Comparison of ENCODE assay signal across 17 mouse cellular contexts in the genomic region with DNA sequence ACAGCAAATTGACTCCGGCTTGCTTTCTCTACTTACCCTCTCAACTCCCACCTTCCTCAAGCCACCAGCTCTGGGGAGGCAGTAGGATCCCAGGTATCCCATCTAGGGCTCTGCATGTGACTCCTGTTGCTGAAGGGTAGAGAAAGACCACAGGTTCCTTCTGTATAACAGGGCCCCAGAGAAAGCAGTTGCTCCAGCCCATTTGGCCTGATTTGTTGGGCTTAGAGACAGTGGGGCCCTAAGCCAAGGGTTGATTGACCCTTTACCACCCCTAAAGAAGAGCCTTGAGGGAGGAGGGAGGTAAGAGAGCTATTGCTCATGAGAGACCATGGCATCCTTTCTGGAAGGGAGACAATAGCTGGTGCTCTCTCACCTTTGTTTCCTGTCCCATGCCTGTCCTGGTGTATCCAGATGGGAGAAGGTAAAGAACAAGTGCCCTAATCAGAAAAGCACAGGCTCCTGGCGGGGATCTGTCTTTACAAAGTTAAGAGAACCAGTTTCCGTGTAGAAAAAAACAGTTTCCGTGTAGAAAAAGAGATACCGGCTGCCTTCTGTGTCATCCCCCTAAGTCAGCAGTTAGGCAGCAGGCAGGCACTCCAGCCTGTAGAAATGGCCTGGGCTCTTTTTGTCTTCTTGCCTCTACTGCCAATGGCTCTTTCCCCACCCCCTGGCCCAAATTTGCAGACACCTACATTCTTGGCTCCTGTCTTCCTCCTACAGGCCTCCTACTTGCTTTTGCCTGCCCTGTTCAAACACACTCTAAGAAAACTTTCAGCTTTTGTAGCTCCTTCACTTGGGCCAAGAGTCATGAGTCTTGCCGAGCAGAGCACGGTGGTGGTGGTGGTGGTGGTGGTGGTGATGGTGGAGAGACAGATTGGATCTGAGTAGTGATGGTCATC. TPM values are rescaled to one million over a fixed set of nuclear protein-coding genes. Genes with fewer than 3 reads are reported as not detected.
A peak's percentile ranks its signal among the peaks of the same experiment; 100 is the strongest.
DNase-seq lines count a peak whose midpoint lies in the region; TF ChIP-seq lines count a peak whose summit lies in the region.
"Had no signal": no experiment of that assay in that cellular context is flagged by ENCODE, and none has a peak within 500 bp of the region (broad histone marks: within the 10 kb centered on the region; RNA-seq: fewer than 3 reads in every experiment).

No protein-coding gene starts in this region.

- peaks cover 2% of the 10 kb centered on the region; the same call in 1 of the 2 replicates for H3K36me3 ChIP-seq in limb, embryonic 10.5 days
- H3K36me3 ChIP-seq: embryonic facial prominence, embryonic 12.5 days had no signal

- peak; percentile 87 for DNase-seq in heart, adult 11 months
- no peak for DNase-seq in heart, postnatal 14 days
- DNase-seq in lung, postnatal 10 days = peak; percentile 55
- no peak for DNase-seq in lung, postnatal 36 days
- DNase-seq in limb, embryonic 10.5 days (ENCODE audit: low spot score) = peak; percentile 49
- DNase-seq in layer of hippocampus, adult 2 months (ENCODE audit: low spot score in 2 of 2) = no peak
- DNase-seq in layer of hippocampus, adult 8-10 months (ENCODE audit: low spot score in 2 of 2) = no peak
- no peak for DNase-seq in adipocyte (ENCODE audit: low spot score)
- DNase-seq: cerebellum, adult 9-11 months; left cerebral cortex, postnatal 4 days; thymus, postnatal 36 days had no signal

- H3K27ac ChIP-seq in limb, embryonic 10.5 days = peak overlapping the region; percentile 53; the same call in 1 of the 2 replicates
- no peak overlapping the region for H3K27ac ChIP-seq in layer of hippocampus, adult 2 months
- H3K27ac ChIP-seq: embryonic facial prominence, embryonic 12.5 days had no signal

- 22% methylated on average over 7 of the region's 7 CpGs for WGBS in limb, embryonic 10.5 days

- H3K27me3 ChIP-seq in limb, embryonic 10.5 days (ENCODE audit: low read depth, poor library complexity, severe bottlenecking) = peaks cover 100% of the 10 kb centered on the region

- H3K4me1 ChIP-seq in limb, embryonic 10.5 days = peaks cover 98% of the 10 kb centered on the region
- H3K4me1 ChIP-seq: embryonic facial prominence, embryonic 12.5 days; megakaryocyte, embryonic 14.5 days had no signal

- TF ChIP-seq CTCF in layer of hippocampus, adult 2 months (conservative IDR thresholded peaks at IDR 0.05) = no peak

- no peaks in the 10 kb centered on the region for H3K9me3 ChIP-seq in limb, embryonic 10.5 days (replicated peaks)
- H3K9me3 ChIP-seq: embryonic facial prominence, embryonic 12.5 days; megakaryocyte, embryonic 14.5 days had no signal

- H3K4me3 ChIP-seq in limb, embryonic 10.5 days = 0 out of 2 replicates have a peak overlapping the region, but pooled peaks have one; percentile 54
- H3K4me3 ChIP-seq in layer of hippocampus, adult 2 months = no peak overlapping the region
- H3K4me3 ChIP-seq: embryonic facial prominence, embryonic 12.5 days; megakaryocyte, embryonic 14.5 days had no signal

- intact Hi-C loops in heart, postnatal 14 days (cut with DNase I) = no loop called here

RNA-seq across cellular contexts. Expression of a gene that starts 11.1 kb away (rescaled TPM):
- total RNA-seq in heart, postnatal 14 days (2021) = 1 to 10 TPM in 1 of 2 experiments, under 1 TPM in 1; 0.78 to 1.3 TPM
- 11.3 and 13.5 TPM in 2 replicates for polyA plus RNA-seq in limb, embryonic 10.5 days (2016; fragmentation: Nextera tagmentation; extraction: Ambion mirVana)
- not detected for total RNA-seq in layer of hippocampus, adult 2 months (2021)
- not detected for total RNA-seq in layer of hippocampus, adult 8-10 months (2022)
- total RNA-seq: left cerebral cortex, postnatal 4 days; MEL had no signal
- polyA plus RNA-seq: forebrain, embryonic 16.5 days; inflammation-experienced regulatory T-cells, adult 6 months had no signal

RNA-seq across cellular contexts. Expression of a gene that starts 16.1 kb away (rescaled TPM):
- under 1 TPM; 0.76 to 0.79 TPM for total RNA-seq in heart, postnatal 14 days (2021)
- polyA plus RNA-seq in limb, embryonic 10.5 days (2016; fragmentation: Nextera tagmentation; extraction: Ambion mirVana) = 0.76 and 1.0 TPM in 2 replicates
- not detected for total RNA-seq in layer of hippocampus, adult 2 months (2021)
- total RNA-seq in layer of hippocampus, adult 8-10 months (2022) = not detected
- total RNA-seq: left cerebral cortex, postnatal 4 days; MEL had no signal
- polyA plus RNA-seq: forebrain, embryonic 16.5 days had no signal

RNA-seq across cellular contexts. Expression of a gene that starts 21.1 kb away (rescaled TPM):
- total RNA-seq in heart, postnatal 14 days (2021) = 1 to 10 TPM; 1.0 to 1.3 TPM
- polyA plus RNA-seq in limb, embryonic 10.5 days (2016; fragmentation: Nextera tagmentation; extraction: Ambion mirVana) = 0.89 and 1.2 TPM in 2 replicates
- total RNA-seq in layer of hippocampus, adult 2 months (2021) = not detected
- total RNA-seq in layer of hippocampus, adult 8-10 months (2022) = under 1 TPM in 1 of 4 experiments, not detected in 3; 0.13 TPM
- total RNA-seq: left cerebral cortex, postnatal 4 days; MEL had no signal
- polyA plus RNA-seq: forebrain, embryonic 16.5 days had no signal

RNA-seq across cellular contexts. Expression of a gene that starts 26.3 kb away (rescaled TPM):
- total RNA-seq in heart, postnatal 14 days (2021) = not detected
- 0.78 and 0.83 TPM in 2 replicates for polyA plus RNA-seq in limb, embryonic 10.5 days (2016; fragmentation: Nextera tagmentation; extraction: Ambion mirVana)
- total RNA-seq in layer of hippocampus, adult 2 months (2021) = not detected
- total RNA-seq in layer of hippocampus, adult 8-10 months (2022) = not detected
- total RNA-seq: granulocyte monocyte progenitor cell, adult 5-6 weeks; left cerebral cortex, postnatal 4 days; MEL had no signal
- polyA plus RNA-seq: forebrain, embryonic 16.5 days; inflammation-experienced regulatory T-cells, adult 6 months had no signal

RNA-seq across cellular contexts. Expression of a gene that starts 36.1 kb away (rescaled TPM):
- under 1 TPM; 0.19 to 0.22 TPM for total RNA-seq in heart, postnatal 14 days (2021)
- polyA plus RNA-seq in limb, embryonic 10.5 days (2016; fragmentation: Nextera tagmentation; extraction: Ambion mirVana) = 5.5 and 5.9 TPM in 2 replicates
- total RNA-seq in layer of hippocampus, adult 2 months (2021) = not detected
- not detected for total RNA-seq in layer of hippocampus, adult 8-10 months (2022)
- total RNA-seq: left cerebral cortex, postnatal 4 days; MEL had no signal
- polyA plus RNA-seq: forebrain, embryonic 16.5 days; inflammation-experienced regulatory T-cells, adult 6 months had no signal

Comparison
In these comparisons a context has a peak if more than half of its experiments do, and no peak if none do; other contexts are left out.
1. DNase-seq: peak in heart, adult 11 months (single experiment), lung, postnatal 10 days (single experiment) and limb, embryonic 10.5 days (single experiment); none in heart, postnatal 14 days (0 of 2), lung, postnatal 36 days (single experiment), layer of hippocampus, adult 2 months (0 of 2), layer of hippocampus, adult 8-10 months (0 of 2) and adipocyte (single experiment).